Mouse (Mus musculus) embryonic stem cell, embryonic (primary cell): ENCODE measurements around the gene Hist1h1c.

Experiments
- CTCF ChIA-PET, 4 experiments: fragments of 300-600 bp in 2 of 4; fragments of 350-600 bp in 2 of 4; sonication (Branson Sonifier 250); formaldehyde crosslinking; loops; one replicate each; lab custom pipeline; 2022; ENCODE audit warnings: inconsistent platforms in 2 of 4; lab: Charles Lee
- POLR2A ChIA-PET, 4 experiments: fragments of 300-600 bp in 2 of 4; fragments of 350-600 bp in 2 of 4; sonication (Branson Sonifier 250); formaldehyde crosslinking; loops; one replicate each; lab custom pipeline; 2022; ENCODE audit warnings: antibody characterized with exemption in 4 of 4, inconsistent platforms in 1 of 4; lab: Charles Lee

The Hist1h1c gene

DNA sequence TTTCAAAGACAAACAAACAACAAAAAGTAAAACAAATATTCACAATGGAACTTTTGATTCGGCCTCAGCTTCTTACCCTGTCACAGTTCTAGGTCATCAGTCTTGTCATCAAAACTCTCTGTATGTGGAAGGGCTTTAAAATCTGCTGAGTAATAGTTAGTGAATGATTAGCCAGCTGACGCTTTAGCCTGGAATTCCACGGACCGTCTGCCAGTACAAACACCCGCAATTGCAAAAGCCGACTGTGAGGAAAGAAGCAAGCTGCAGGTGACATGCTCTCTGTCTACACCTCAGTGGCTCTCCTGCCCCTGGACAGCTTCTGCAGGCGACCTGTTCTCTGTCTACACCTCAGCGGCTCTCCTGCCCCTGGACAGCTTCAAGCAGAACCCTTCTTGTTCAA, 8.1 kb upstream of the Hist1h1c start:
- CTCF ChIA-PET, result interaction anchor here in 3 of 4 experiments (0.6 to 1.3 kb wide), 3 partner anchors 18 to 31 kb away, joined by 3 to 4 read pairs (median 3); no protein-coding TSS in a partner anchor
- POLR2A ChIA-PET, result interaction anchor here in 3 of 4 experiments (1.0 to 39.0 kb wide), 11 partner anchors 8 to 49 kb away, joined by 3 to 2331 read pairs (median 32); partner anchors contain the start of genes Hist1h4c (in 3 of the 3), Hist1h1a (in 2 of the 3), Hist1h1c (in 2 of the 3) and Hist1h2ab (in 2 of the 3)

DNA sequence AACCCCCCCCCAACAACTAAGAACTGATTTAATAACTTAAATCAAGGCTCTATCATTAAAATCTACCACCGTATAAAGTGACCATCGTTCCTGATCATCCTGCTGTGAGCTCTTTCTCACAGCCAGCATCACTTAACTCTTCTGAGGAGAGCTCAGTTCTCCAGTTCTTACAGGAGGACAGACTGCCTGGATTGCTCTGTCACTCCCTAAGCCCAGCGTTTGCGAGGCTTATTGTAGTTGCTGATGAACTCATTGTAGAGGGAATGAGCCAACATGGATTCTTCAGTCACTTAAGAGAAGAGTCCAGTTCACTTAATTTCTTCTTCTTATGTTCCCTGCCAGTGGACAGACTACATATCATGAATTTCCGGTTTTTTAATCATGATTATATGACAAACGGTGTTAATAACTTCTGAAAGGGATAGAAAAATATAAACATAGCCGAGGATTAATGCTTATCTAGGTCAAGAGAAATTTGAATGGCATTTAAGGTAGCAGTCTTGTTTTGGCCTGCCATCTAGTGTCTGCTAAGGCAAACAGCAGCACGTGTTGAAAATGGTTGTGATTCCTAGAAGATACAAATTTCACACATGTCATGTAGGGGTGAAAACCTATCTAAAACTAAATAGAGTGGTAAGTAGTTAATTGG, 6.3 kb upstream of the Hist1h1c start:
- CTCF ChIA-PET, result interaction anchor here in 2 of 4 experiments (0.6 to 1.3 kb wide), 6 partner anchors 27 to 523 kb away, joined by 3 to 6 read pairs (median 4); no protein-coding TSS in a partner anchor
- POLR2A ChIA-PET, result interaction anchor here (0.5 to 39.0 kb wide), 15 partner anchors 16 to 470 kb away, joined by 3 to 2331 read pairs (median 4); partner anchors contain the start of genes Hist1h3b (in 3 of the 4), Hist1h4c (in 3 of the 4), Hist1h1a (in 2 of the 4) and Hist1h2ab (in 2 of the 4)

DNA sequence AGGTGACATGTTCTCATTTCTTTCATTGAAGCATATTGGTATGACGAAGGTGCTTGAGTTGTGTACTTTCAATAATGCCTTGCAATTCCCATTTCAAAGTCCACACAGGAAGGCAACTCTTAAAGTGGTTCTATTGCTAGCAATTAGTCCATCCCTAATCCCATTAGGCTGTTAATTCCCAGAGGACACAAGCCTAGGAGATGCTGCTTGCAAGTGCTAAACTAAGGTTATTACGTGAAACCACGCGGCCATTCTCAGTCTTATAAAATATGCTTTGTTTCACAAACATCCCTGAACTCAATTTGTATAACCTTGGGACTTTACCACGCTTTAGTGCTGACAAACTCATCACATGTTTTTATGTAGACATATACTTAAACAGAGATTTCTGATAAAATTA, 1.5 kb upstream of the Hist1h1c start:
- POLR2A ChIA-PET, result interaction anchor here (0.8 to 44.4 kb wide), 32 partner anchors 5 to 1694 kb away, joined by 3 to 2331 read pairs (median 31); partner anchors contain the start of genes Hist1h4c (in 4 of the 4), Hist1h1a (in 3 of the 4), Hist1h2ac (in 3 of the 4) and Hist1h2ae (in 3 of the 4)

DNA sequence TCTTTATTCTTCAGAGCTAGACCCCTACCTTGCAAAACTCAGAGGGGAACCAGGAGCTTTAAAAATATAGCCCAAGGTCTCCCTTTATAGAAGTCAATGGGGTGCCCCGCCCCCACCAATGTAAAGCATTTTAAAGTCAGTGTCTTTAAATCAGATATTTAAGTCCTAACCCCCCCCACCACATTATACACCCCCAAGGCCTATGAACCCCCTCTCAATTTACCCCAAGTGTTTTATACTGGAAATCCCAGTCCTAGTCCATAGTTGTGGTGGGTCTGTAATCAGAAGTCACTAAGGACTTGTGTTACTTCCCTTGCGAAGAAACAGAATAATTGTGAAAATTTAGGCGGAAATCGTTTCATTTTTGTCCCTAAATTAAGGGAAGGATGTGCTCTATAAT, 567 bp upstream of the Hist1h1c start:
- CTCF ChIA-PET, result interaction anchor here in 2 of 4 experiments (0.6 to 3.0 kb wide), 5 partner anchors 14 to 41 kb away, joined by 3 to 11 read pairs (median 4); partner anchors contain the start of genes Hist1h2ab (in 1 of the 2), Hist1h3b (in 1 of the 2) and Hist1h4c (in 1 of the 2)
- POLR2A ChIA-PET, result interaction anchor here (0.5 to 44.4 kb wide), 88 partner anchors 4 to 1702 kb away, joined by 3 to 2331 read pairs (median 10); partner anchors contain the start of genes Hist1h1a (in 4 of the 4), Hist1h2ab (in 4 of the 4), Hist1h2bc (in 4 of the 4) and Hist1h2be (in 4 of the 4)

More for the DNA sequence above, 1.5 kb upstream of the Hist1h1c start:
- CTCF ChIA-PET, result interaction anchor here in 1 of 4 experiments (1.0 to 2.1 kb wide), 2 partner anchors 15 to 39 kb away, joined by 4 to 5 read pairs; partner anchors contain the start of genes Hist1h3b and Hist1h4c

DNA sequence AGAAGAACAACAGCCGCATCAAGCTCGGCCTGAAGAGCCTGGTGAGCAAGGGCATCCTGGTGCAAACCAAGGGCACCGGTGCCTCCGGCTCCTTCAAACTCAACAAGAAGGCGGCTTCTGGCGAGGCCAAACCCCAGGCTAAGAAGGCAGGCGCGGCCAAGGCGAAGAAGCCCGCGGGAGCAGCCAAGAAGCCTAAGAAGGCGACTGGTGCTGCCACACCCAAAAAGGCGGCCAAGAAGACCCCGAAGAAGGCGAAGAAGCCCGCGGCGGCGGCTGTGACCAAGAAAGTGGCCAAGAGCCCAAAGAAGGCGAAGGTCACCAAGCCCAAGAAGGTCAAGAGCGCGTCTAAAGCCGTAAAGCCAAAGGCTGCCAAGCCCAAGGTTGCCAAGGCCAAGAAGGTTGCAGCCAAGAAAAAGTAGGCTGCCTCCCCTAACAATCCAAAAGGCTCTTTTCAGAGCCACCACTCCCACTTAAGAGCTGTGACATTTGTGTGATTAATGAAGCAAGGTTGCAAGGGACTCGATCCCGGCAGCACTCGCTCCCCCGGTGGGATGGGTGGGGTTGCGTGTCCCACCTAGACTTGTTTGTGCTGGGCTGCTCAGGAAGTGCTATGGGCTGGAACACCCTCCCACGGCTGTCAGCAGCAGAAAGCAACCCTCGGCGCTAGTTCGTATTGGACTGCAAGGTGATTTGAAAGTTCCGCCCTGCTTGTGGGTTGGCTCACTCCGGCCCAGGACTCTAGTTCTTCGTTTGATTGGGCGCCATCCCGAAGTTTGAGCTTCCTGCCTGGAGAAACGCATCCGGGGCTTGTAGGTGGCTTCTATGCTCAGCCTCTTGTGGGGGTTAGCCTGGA, 687 bp downstream of the Hist1h1c start:
- CTCF ChIA-PET, result interaction anchor here in 2 of 4 experiments (1.0 to 3.0 kb wide), 5 partner anchors 10 to 42 kb away, joined by 3 to 11 read pairs (median 3); partner anchors contain the start of genes Hist1h2ab (in 1 of the 2), Hist1h3b (in 1 of the 2) and Hist1h4c (in 1 of the 2)

DNA sequence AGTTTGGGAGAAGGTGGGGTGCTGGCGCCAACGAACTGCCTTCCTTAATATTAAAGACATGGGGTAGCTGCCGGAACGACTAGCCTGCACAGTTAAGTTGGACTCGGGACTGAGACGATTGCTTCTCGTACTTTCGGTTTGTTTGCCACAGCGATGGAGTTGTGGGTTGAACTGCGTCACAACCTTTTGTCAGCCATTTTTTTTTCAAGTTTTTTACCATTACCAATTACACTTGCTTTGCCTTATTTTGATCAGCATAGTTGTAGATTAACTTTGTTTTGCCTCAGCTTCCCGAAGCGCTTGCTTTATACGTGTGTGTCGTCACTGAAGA, 1.3 kb downstream of the Hist1h1c start:
- ChIA-PET CTCF (interaction anchor here in 2 of 4 experiments (1.0 to 3.0 kb wide), 4 partner anchors 10 to 43 kb away, joined by 3 to 11 read pairs (median 3); partner anchors contain the start of genes Hist1h2ab (in 1 of the 2), Hist1h3b (in 1 of the 2) and Hist1h4c (in 1 of the 2)), POLR2A (interaction anchor here (0.5 to 44.4 kb wide), 114 partner anchors 2 to 1986 kb away, joined by 3 to 2331 read pairs (median 6); partner anchors contain the start of genes Hist1h1a (in 4 of the 4), Hist1h2ab (in 4 of the 4), Hist1h2bc (in 4 of the 4) and Hist1h2be (in 4 of the 4))

More for the DNA sequence above, 687 bp downstream of the Hist1h1c start:
- POLR2A ChIA-PET, result interaction anchor here (0.5 to 44.4 kb wide), 138 partner anchors 3 to 1986 kb away, joined by 3 to 2331 read pairs (median 5); partner anchors contain the start of genes Hist1h1a (in 4 of the 4), Hist1h2ab (in 4 of the 4), Hist1h2bc (in 4 of the 4) and Hist1h2be (in 4 of the 4)

DNA sequence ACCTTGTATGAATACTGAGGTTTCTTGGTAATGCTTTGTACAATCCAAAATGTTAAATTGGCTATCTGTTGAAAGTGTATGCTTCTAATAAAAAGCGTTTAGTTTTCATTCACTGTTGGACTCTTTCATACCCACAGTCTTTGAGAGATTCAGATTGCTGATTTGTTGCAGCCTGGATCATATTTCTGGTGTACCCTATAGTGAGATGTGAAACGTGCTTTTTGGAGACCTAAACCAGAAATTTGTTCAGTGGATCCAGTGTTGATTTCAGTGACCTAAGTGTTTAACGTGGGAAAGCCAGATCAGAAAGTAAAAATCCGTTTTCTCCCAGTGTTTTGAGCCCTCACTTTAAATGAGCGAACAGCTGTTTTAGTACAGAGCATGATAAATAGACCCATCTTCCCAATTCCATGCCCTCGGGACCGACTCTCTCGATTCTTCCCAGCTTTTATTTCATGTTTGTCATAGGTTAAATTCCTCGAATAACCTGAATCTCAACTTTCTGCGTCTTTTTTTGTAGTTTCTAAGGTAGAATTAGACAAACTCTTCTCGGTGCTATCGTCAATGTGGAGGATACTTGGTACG, 1.7 kb downstream of the Hist1h1c start:
- CTCF ChIA-PET, result interaction anchor here in 2 of 4 experiments (1.0 to 3.0 kb wide), 4 partner anchors 11 to 43 kb away, joined by 3 to 11 read pairs (median 3); partner anchors contain the start of genes Hist1h2ab (in 1 of the 2), Hist1h3b (in 1 of the 2) and Hist1h4c (in 1 of the 2)
- POLR2A ChIA-PET, result interaction anchor here (0.5 to 44.4 kb wide), 100 partner anchors 2 to 1987 kb away, joined by 3 to 2331 read pairs (median 7); partner anchors contain the start of genes Hist1h1a (in 4 of the 4), Hist1h2ac (in 4 of the 4), Hist1h2bc (in 4 of the 4) and Hist1h3a (in 4 of the 4)

DNA sequence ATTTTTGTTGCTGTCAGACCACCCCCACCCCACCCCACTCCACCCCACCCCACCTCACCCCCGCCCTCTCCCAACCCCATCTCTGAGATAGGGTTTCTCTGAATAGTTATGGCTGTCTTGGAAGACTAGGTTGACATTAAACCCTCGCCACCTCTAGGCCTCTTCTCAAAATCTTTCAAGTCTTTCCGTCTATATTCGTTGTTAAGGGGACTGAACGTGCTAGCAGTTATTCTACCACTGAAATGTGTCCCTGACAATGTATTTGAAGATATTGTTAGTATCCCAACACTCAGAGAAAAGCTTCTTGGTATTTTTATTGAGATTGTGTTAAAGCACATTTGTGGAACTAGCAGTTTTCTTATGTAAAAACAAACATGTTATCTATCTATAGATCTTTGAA, 2.3 kb downstream of the Hist1h1c start:
- CTCF ChIA-PET, result interaction anchor here in 1 of 4 experiments (3.0 kb wide), 1 partner anchor 11 kb away, joined by 11 read pairs; the partner anchor contains the start of genes Hist1h2ab and Hist1h3b
- POLR2A ChIA-PET, result interaction anchor here (1.1 to 44.4 kb wide), 32 partner anchors 1 to 541 kb away, joined by 3 to 2331 read pairs (median 48); partner anchors contain the start of genes Hist1h1a (in 4 of the 4), Hist1h2ac (in 4 of the 4), Hist1h2bc (in 4 of the 4) and Hist1h3a (in 4 of the 4)

DNA sequence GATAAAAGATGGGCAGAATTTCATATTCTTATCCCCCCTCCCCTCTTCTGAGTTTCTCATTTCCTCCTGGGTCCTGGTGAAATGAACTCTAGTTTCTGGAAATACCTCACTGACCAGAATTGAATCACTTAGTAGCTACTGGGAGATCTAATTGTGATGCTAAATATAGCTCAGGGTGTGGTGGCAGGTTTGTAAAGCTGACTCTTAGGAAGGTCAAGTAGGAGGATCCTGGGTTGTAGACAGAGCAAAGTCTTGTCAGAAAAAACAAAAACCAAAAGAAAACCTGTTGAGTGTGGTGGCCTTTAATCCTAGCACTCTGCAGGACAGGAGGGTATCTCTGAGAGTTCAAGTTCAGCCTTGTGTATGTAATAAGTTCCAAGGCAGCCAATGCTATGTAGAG, 3.4 kb downstream of the Hist1h1c start:
- POLR2A ChIA-PET, result interaction anchor here (0.6 to 44.4 kb wide), 75 partner anchors 0 to 1699 kb away, joined by 3 to 2331 read pairs (median 5); partner anchors contain the start of genes Hist1h1a (in 4 of the 4), Hist1h2ab (in 4 of the 4), Hist1h3a (in 4 of the 4) and Hist1h3b (in 4 of the 4)
- CTCF ChIA-PET, result interaction anchor here in 1 of 4 experiments (0.6 to 1.0 kb wide), 3 partner anchors 18 to 1855 kb away, joined by 3 to 4 read pairs (median 3); partner anchors contain the start of gene Hist1h4c

DNA sequence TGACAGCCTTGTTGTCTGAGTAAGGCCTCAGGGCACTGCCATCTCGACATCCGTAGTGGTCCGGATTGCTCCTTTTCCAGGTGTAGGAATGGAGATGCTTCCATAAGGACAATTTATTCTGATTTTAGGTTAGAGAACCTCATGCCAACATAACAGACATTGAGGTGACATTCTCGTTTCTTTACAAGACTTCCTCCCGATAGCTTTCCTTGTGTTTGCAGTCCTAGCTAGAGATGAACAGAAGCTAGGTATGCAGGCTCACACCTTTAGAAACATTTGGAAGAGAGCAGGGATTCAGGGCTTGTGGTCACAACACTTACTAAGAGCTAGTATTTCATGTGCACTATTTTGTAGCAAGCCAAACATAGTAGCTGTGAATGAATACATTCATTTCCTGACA, 4.6 kb downstream of the Hist1h1c start:
- POLR2A ChIA-PET, result interaction anchor here (0.6 to 44.4 kb wide), 50 partner anchors 1 to 1956 kb away, joined by 3 to 2331 read pairs (median 12); partner anchors contain the start of genes Hist1h1a (in 4 of the 4), Hist1h2ab (in 4 of the 4), Hist1h3a (in 4 of the 4) and Hist1h3b (in 4 of the 4)
- CTCF ChIA-PET, result interaction anchor here in 1 of 4 experiments (1.1 kb wide), 1 partner anchor 42 kb away, joined by 7 read pairs; no protein-coding TSS in a partner anchor

DNA sequence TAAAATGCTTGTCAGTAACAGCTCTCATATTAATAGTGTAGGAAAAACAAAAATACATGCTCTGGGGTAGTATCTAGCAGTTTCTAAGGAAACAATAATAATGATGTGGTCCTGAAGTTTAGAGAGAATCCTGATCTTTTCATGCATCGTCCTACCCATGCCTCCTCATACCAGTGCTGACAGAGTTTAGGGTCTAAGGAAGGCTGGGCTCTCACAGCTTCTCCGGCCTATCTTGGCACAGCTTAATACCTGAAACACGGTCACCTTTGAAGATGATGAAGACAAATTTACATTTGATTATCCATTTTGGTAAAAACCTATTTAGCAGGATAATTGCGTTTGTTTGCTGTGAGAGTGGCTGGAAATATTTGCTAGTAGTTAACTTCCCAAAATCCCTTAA, 5.4 kb downstream of the Hist1h1c start:
- CTCF ChIA-PET, result interaction anchor here in 1 of 4 experiments (1.1 kb wide), 1 partner anchor 42 kb away, joined by 7 read pairs; no protein-coding TSS in a partner anchor
- POLR2A ChIA-PET, result interaction anchor here (0.6 to 44.4 kb wide), 50 partner anchors 2 to 1957 kb away, joined by 3 to 2331 read pairs (median 8); partner anchors contain the start of genes Hist1h3a (in 4 of the 4), Hist1h4a (in 4 of the 4), Hist1h4b (in 4 of the 4) and Hist1h1a (in 3 of the 4)

DNA sequence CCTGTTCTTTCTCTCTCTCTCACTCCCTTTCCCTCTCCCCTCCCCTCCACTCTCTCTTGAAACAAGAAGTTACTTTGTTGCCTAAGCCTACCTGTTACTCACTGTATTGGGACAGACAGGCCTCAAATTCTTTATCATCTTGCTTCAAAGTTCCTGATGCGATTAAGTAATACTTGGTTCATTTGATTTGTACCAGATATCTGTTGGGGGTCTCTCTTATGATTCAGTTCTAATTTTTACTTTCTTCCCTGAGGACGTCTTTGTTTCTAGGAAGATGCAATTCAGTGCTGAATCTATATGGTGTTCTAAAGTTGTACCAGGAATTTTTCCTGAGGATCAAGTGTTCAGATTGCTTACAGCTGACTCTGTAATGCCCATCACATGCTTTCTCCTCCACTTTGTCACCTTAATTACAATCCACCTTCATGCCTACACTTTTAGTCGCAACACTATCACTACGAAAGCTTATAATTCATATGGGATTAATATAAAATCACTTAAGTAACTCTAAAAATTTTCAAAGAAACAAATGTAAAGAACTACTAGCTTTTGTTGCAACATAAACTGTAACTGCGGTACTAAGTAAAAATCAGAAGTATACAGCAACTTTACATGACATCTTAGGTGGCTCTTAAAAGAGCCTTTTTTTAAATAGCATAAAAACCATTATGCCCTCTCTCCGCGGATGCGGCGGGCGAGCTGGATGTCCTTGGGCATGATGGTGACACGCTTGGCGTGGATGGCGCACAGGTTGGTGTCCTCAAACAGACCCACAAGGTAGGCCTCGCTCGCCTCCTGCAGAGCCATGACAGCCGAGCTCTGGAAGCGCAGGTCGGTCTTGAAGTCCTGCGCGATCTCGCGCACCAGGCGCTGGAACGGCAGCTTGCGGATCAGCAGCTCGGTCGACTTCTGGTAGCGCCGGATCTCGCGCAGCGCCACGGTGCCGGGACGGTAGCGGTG, 6.1 kb downstream of the Hist1h1c start:
- CTCF ChIA-PET, result interaction anchor here in 1 of 4 experiments (1.1 kb wide), 1 partner anchor 43 kb away, joined by 7 read pairs; no protein-coding TSS in a partner anchor
- POLR2A ChIA-PET, result interaction anchor here (0.6 to 44.4 kb wide), 55 partner anchors 3 to 1958 kb away, joined by 3 to 2331 read pairs (median 8); partner anchors contain the start of genes Hist1h3a (in 4 of the 4), Hist1h4a (in 4 of the 4), Hist1h4b (in 4 of the 4) and Hist1h4d (in 4 of the 4)

DNA sequence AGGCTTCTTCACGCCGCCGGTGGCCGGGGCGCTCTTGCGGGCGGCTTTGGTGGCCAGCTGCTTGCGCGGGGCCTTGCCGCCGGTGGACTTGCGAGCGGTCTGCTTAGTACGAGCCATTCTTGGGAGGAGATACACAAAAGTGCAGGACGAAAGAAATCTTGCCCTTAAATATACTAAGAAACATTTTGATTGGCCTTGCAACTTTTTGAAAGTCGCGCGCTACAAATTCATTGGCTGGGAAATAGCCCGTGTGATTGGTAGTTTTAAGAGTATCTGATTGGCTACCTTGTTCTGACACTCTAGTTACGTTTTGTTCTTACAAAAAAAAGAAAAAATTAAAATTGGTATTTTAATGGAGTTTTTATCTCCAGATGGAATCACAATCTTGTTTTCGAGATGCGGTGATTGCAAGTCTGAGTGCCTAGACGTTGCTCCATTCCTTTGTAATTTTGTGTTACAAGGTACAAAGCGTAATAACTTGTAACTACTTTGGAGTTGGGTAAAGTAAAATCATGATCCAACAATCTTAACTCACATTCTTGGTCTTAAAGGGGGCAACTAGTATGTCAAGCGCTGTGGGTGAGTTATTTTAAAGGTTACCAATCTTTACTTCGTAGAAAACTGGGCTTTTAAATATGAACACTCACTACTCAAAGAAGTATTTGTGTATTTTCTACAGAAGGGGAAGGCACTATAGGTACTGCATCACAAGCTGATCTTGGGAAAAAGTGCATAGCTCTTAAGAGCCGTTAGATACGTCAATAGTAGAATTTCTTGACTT, 7.0 kb downstream of the Hist1h1c start, which contains the start of gene Hist1h3c:
Hist1h3c (minus strand) TSS at position 222 of the 781 bp plus-strand sequence.
- ChIA-PET POLR2A (interaction anchor here (0.6 to 44.4 kb wide), 65 partner anchors 4 to 1959 kb away, joined by 3 to 2331 read pairs (median 7); partner anchors contain the start of genes Hist1h4a (in 4 of the 4), Hist1h4b (in 4 of the 4), Hist1h4d (in 4 of the 4) and Hist1h1a (in 3 of the 4)), CTCF (interaction anchor here in 1 of 4 experiments (0.7 kb wide), 2 partner anchors 48 to 199 kb away, joined by 3 to 6 read pairs; partner anchors contain the start of gene Hist1h4c)
